Mouse (Mus musculus): ENCODE data around the gene Tmem29.
A peak's percentile ranks its signal among the peaks of the same experiment; 100 is the strongest.
"Not testable (repeated sequence)": the region's sequence is repeated elsewhere in the genome, so short reads cannot be mapped to it uniquely, and the experiment has no call there.

The Tmem29 gene

DNA sequence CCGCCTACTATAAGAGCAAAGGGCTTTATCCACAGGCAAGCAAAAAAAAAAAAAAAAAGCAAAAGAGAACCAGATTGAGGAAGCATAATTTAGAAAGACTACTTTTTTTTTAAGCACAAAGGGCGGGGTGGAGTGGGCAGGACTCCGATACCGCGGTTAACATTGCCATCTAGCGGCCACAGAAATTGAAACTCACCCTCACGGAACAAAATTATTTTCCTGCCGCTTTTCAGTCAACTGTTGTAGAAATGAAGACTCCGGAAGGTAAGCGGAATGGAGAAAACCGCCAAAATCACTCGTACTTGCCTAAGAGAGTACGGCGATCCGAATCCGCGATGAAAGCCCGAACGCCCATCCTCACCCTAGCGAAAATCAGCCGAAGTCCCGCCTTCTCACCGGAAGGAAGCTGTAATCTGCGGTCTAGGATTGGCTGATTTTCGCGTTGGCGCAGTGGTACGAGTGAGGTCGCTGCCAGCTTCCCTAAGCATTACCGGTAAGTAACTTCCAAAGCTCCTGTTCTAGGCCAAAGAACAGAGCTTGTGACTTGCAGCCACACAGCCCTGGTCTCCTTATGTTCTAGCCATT, at the start of gene Tmem29:
Tmem29 (minus strand) TSS at position 389 of the 585 bp plus-strand sequence.
- peak; percentile 79 to 87 for DNase-seq (ENCODE audit: low spot score in 2 of 2)

DNA sequence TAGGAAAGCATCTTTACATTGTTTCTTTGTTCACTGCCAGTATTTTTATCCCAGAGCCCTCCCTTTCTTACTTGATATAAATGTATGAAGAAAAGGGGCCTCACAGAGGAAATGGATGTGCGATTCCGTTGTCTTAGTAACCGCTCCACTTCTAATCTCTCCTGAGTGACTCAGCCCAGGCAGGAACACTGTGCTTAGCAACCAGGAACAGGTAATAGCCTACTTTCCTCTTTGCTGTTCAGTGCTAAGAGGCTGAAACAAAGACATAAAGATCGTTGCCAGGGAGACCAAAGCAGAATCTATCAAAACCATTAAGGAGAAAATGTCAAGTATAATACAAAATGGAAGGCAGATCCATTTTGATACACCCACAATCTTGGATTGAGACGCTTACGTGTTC, 49.7 kb upstream of the Tmem29 start:
- DNase-seq (ENCODE audit: low spot score in 2 of 2) = peak; percentile 15 to 18

DNA sequence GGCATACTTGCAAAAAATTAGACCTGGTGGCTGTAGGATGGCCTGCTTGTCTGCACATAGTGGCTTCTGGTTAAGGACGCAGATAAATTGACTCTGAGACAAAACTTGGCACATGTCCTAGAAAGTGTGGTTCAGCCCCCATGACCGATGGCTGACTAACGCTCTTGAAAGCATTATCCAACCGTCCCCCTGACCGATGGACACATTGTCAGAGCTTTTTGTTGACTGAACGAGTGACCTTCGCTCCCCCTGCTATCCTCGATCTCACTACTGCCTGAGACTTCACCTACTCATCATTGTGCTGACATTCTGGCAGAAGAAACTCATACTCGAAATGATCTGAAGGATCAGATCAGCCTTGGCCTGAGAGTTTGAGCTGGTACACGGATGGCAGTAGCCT, 28.9 kb upstream of the Tmem29 start:
- not testable (repeated sequence) for DNase-seq (ENCODE audit: low spot score in 2 of 2)

DNA sequence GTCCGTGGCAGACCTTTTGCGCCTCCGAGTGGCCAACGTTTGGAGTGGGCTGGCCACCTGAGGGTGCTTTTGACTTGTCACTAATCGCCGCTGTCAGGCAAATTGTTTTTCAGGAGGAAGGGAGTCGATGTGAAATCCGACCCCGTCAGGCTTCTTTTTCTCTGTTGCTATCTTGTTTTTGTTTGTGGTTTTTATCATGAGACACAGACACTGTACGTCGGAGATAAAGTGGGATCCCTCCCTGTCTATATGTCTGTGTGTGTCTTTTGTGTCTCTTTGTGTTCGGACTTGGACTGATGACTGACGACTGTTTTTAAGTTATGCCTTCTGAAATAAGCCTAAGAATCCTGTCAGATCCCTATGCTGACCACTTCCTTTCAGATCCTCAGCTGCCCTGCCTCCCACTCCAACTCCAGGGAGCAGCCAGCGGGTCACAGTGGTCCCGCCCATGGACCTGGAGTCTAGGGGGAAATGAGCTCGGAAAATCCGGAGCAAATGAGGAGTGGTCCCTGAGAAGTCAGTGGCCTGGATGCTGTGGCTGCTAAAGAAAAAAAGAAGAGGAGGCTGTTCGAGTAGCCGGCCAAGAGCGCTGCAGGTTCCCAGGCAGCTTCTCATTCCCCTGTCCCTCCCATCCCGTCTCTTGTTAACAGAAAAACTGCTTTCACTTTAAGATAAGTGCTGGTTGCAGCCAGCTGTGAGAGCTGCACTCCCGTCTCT, 27.5 kb upstream of the Tmem29 start:
- DNase-seq (ENCODE audit: low spot score in 2 of 2) = not testable (repeated sequence)

DNA sequence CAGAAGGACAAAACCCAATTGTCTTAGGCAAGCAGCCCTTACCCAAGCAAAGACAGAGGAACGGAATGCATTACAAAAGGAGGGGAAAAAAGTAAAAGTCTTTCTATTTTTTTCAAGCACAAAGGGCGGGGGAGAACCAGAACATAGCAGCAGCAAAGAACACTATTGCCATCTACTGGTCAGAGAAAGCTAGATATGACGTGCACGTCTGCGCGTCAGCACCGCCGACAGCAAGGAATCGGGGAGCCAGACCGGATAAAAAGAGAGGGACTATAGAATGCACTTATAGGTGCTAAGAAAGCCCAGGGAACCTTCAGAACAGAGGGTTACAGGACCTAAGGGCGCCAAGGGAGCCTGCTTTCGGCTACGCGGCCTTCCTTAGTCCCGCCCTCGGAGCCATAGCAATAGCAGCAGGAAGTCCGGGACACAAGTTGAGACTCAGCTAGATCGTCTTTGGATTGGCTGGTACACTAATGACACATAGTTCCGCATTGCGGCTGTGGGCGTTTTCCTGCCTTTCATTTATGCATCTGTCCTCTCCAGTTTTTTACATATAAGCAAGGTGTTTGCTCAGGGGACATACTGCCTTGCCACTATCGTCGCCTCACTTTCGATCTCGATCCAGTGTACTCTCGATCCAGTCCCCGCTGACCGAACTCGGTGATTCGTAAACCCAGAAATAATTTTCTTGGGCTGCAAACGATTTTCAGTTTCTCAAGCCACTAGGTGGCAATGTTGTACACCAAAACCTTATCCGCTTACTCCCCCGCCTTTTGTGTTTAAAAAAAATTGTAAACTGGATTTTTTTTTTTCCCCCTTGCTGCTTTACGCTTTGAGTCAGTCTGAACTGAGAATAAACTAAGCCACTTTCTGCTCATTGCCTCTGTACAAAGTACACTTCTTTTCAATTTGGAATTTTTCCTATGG, 19.2 kb upstream of the Tmem29 start:
- peak; percentile 86 to 93 for DNase-seq (ENCODE audit: low spot score in 2 of 2)

DNA sequence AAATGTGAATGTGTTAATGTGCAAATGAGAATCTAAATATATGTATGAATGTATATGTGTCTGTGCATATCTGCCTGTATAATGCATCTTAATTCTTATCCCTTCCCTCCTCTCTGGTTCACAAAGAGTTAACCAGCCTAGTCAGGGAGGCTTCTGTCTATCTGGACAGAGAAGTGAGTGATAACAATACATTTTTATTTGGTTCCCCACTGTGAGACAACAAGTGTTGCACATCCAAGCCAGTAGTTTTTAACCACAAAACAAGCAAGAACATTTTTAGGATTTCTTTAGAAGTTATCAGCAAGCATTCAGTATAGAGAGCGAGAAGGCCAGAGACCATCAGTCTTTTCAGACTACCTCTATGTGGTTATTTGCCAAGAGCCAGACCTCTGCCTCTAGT, 12.5 kb upstream of the Tmem29 start:
- no peak for DNase-seq (ENCODE audit: low spot score in 2 of 2)

DNA sequence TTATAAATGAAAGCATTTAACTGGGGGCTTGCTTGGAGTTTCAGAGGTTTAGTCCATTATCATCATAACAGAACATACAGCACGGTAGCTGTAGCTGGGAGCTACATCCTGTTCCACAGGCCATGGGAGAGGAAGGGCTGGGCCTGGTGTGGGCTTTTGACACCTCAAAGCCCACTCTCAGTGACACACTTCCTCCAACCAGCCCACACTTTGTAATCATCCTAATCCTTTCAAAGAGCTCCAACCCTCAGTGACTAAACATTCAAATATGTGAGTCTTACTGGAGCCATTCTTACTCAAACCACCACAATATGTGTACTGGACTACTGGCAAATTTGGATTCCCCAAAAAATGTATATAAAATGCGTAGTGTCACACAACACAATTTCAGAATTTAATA, 9.3 kb upstream of the Tmem29 start:
- no peak for DNase-seq (ENCODE audit: low spot score in 2 of 2)

DNA sequence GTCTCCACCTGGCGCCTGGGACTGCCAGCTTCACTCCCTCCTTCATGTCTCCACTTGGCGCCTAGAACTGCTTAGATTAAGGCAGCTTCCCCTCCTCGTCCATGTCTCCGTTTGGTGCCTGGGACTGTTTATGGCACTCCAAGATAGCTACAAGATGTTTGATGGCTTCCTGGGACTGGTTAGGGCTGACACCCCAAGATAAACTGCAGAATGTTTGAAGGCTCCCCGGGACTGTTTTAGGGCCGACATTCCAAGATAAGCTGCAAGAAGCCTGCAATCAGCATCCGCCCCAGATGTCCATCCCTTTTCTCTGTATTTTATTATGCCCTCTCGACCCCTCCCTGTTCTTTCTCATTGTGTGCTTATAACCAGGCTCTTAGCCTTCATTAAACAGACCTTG, 7.9 kb upstream of the Tmem29 start:
- not testable (repeated sequence) for DNase-seq (ENCODE audit: low spot score in 2 of 2)

DNA sequence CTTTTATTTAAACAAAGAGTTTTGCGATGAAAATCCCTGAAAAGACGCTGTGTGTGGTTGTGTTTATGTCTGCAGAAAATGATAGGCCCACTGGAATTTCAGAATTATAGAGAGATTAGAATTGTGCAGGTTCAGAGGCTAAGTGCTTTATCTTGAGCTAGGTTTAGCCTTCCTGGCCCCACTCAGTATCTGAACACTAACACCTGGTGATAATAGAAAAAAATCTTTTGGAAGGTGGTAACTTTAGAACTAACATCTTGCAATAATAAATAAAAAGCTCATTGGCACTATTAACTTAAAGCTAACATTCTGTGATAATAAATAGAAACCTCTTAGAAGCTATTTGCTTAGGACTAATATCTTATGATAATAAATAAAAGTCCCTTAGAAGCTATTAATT, 1.2 kb upstream of the Tmem29 start:
- DNase-seq (ENCODE audit: low spot score in 2 of 2) = no peak

DNA sequence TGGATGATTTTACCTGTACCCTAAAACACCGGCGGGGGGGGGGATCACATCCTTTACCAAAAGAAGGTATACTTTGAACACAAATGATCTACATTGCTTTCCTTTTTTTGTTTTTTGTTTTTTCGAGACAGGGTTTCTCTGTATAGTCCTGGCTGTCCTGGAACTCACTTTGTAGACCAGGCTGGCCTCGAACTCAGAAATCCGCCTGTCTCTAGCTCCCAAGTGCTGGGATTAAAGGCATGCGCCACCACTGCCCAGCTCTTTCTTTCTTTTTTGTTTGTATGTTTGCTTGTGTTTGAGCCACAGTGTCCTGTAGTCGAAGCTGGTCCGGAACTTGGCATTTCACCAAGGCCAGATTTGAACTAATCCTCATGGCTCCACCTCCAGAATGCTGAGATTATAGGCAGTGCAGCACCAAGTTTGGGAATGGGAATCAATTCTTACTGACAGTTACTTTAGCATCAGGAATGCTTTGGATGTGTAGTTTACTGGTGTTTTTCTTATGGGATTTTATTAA, 515 bp upstream of the Tmem29 start:
- no peak for DNase-seq (ENCODE audit: low spot score in 2 of 2)

DNA sequence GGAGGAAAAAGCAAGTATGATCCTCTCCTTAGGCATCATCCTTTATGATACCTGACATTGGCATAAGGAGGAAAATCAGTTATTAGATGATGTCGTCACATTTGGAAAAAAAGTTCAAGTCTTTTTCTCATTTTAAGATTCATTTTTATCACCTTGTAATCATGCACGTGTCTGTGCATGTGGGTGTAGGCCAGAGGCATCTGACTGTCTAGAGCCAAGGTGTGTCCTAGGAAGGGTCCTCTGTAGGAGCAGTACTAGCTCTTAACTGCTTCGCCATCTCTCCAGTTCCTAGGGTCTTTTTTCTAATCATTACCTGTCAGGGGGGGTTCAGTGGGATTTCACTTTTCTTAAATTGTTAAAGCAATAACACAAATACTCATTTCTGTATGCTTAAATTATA, 818 bp downstream of the Tmem29 start:
- DNase-seq (ENCODE audit: low spot score in 2 of 2) = no peak

DNA sequence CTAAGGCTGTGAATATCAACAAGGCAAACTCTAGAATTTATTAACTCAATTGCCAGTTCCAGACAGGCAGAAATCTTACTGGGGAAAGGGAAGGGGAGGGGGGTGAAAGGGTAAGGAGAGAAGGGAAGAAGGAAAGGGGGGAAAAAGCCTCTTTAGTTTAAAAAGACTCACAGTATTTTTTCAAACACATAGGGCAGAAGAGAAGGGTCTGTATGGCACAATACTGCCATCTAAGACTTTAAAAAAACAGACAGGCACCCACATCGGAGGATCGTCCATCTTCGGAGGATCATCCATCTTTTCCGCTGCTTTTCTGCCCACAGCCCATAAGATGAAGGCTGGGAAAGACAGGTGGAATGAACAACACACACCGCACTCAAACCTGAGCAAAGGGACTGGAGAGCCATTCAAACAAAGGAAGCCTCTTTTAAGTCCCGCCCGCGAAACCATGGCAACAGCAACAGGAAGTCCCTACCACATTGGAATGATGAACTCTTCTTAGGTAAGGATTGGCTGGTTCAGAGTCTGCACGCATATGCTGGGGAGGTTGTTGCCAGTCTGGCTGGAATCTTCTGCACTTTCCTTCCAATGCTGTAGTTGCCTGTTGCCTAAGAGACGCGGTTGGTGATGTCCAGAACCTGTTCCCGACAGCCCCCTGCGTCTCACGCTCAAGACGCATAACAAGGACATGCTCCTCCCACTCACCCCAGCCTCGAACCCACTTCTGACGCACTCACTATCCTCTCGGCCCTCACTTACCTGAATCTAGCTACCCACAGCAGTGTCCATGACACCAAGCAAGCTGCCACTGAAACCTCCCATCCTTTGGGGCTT, 18.2 kb downstream of the Tmem29 start:
- peak; percentile 81 to 84 for DNase-seq (ENCODE audit: low spot score in 2 of 2)

DNA sequence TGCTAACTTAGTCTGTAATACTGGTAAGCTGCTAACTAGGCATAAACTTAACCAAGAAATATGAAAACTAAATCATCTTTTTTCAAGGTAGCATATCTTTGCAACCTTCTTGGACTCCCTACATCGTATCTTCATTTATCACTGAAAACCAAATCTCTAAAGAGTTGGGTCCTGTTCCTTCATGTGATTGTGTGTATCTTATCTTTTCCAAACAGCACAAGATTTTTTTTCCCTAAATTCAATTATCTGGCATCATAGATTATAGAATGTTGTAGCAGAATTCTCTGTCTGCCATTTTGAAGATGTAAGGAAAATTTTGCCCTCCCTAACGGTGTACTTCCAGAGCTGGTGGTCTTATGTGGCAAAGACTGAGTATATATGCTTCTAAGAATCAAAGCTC, 22.6 kb downstream of the Tmem29 start:
- DNase-seq (ENCODE audit: low spot score in 2 of 2) = no peak

DNA sequence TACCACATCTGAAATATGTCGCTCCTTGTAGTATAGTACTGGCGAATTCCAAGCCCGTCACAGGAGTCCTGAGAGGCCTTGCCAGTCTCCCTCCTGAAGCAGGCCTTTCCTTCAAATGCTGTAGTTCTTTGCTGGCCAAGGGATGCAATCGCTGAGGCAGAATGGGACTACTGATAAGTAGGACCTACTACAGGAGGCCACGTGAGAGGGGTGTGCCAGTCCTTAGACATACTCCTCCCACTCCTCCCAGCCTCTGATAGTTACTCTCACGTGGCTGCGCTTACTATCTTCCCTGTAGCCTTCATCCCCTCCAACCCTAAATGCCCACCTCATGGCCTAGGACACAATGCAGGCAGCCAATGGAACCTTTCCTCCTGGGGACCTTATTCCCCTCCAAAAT, 23.6 kb downstream of the Tmem29 start:
- no peak for DNase-seq (ENCODE audit: low spot score in 2 of 2)

DNA sequence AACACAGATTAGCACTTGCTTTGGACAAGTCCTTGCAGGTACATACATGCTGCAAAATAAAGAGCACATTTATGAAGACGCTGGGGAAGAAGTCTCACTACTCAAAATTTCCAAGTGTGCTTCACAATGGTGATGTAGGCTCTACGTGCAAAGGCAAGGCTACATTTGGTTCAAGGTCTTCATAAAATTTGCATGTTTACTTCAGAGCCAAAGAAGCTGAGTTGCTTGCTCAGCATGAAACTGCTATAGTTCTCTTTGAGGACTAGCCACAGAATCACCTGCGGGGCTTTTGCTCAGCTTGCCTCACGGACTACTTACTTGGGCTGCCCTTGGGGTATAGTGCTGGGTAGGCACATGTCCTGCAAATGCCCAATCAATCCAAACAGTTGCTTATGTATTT, 45.4 kb downstream of the Tmem29 start:
- no peak for DNase-seq (ENCODE audit: low spot score in 2 of 2)

Data from right cerebral cortex, postnatal 36 days (tissue).